In the genomic region with DNA sequence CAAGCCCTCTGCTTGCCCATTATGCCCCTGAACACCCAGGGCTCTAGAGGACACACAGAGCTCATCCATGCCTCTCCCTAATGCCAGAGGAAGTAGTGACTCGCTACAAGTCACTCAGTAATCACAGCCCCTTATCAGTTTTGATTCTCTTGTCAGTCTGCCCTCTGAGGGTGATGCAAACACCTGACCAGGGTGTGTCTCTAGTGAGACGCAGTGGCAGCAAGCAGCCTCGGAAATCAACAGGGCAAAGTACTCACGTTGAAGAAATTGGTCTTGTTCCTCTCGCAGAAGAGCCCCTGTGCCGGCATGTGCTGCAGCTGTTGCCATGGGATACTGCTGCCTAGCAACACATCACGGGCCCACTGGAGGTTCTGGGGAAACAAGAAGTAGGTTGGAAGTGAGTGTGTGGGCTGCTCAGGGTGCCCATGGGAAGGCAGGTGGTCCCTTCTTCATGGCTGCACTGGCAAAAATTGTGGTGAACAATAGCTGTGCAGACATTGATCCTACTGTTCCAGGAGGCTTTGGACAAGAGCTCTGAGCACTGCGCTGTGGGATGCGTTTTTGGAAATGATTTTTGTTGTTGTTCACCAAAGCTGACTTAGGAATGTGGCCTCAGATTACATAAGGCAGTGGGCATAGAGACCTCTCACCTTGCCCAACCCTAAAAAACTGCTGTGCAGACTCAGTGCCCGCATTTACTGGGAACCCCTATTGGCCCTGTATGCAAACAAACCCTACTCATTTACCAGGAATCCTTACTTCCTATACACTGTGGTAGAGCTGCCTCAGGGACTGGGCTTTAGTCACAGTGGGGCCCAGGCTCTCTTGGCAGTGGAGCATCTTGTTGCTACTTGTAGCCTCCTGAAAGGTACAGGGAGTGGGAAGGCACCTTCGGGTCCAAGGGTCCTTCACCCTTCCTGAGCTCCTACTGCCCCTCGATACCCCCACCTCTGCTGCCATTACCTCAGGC, we compare ENCODE assay signal across 8 mouse cellular contexts. TPM values are rescaled to one million over a fixed set of nuclear protein-coding genes. Genes with fewer than 3 reads are reported as not detected.
DNase-seq lines count a peak whose midpoint lies in the region; ATAC-seq lines count a peak whose summit lies in the region.

No protein-coding gene starts in this region.

- no peaks in the 10 kb centered on the region for H3K27me3 ChIP-seq in forebrain, embryonic 13.5 days
- H3K27me3 ChIP-seq in midbrain, embryonic 10.5 days (ENCODE audit: low read depth, poor library complexity, severe bottlenecking): no peaks in the 10 kb centered on the region
- H3K27me3 ChIP-seq in kidney, embryonic 14.5 days (ENCODE audit: control insufficient read depth, insufficient read depth, low read length): no peaks in the 10 kb centered on the region

- peak; percentile 93 for ATAC-seq in forebrain, embryonic 13.5 days
- ATAC-seq in kidney, embryonic 14.5 days (ENCODE audit: low FRiP score, low TSS enrichment): no peak

- 44% methylated on average over 12 of the region's 12 CpGs for WGBS in forebrain, embryonic 13.5 days
- 61% methylated on average over 12 of the region's 12 CpGs for WGBS in midbrain, embryonic 10.5 days
- WGBS in kidney, embryonic 14.5 days: 70% methylated on average over 12 of the region's 12 CpGs

- peaks cover 25% of the 10 kb centered on the region for H3K4me1 ChIP-seq in forebrain, embryonic 13.5 days
- H3K4me1 ChIP-seq in midbrain, embryonic 10.5 days: peaks cover 18% of the 10 kb centered on the region
- H3K4me1 ChIP-seq in kidney, embryonic 14.5 days (ENCODE audit: control insufficient read depth, insufficient read depth, low read length): no peaks in the 10 kb centered on the region

- peak overlapping the region; percentile 20 for H3K4me2 ChIP-seq in forebrain, embryonic 13.5 days
- H3K4me2 ChIP-seq in kidney, embryonic 14.5 days (replicated peaks; ENCODE audit: low read depth, low read length): no peak overlapping the region

- H3K9ac ChIP-seq in forebrain, embryonic 13.5 days: no peak overlapping the region
- H3K9ac ChIP-seq in kidney, embryonic 14.5 days (ENCODE audit: low read depth, low read length): no peak overlapping the region

- H3K27ac ChIP-seq in forebrain, embryonic 13.5 days: peak overlapping the region; percentile 72
- 0 out of 2 replicates have a peak overlapping the region, but pooled peaks have one; percentile 33 for H3K27ac ChIP-seq in midbrain, embryonic 10.5 days (replicated peaks)
- no peak overlapping the region for H3K27ac ChIP-seq in kidney, embryonic 14.5 days (ENCODE audit: low read depth, low read length)

- peak; percentile 95 for DNase-seq in brain, adult 2 months (ENCODE audit: low read depth, low spot score)
- DNase-seq in layer of hippocampus, adult 18-20 months (ENCODE audit: low spot score in 2 of 2): peak; percentile 84 to 88
- peak; percentile 76 for DNase-seq in midbrain, embryonic 10.5 days (ENCODE audit: low spot score)
- peak; percentile 25 for DNase-seq in yolk sac, embryonic 10.5 days (ENCODE audit: low spot score)
- DNase-seq in B cell, adult 2 months: no peak
- DNase-seq in testis, postnatal 10 days (ENCODE audit: low spot score): no peak

- no peak overlapping the region for H3K4me3 ChIP-seq in forebrain, embryonic 13.5 days
- no peak overlapping the region for H3K4me3 ChIP-seq in midbrain, embryonic 10.5 days
- H3K4me3 ChIP-seq in kidney, embryonic 14.5 days (ENCODE audit: low read length): no peak overlapping the region

- no peaks in the 10 kb centered on the region for H3K9me3 ChIP-seq in forebrain, embryonic 13.5 days (replicated peaks)
- no peaks in the 10 kb centered on the region for H3K9me3 ChIP-seq in midbrain, embryonic 10.5 days (replicated peaks)
- H3K9me3 ChIP-seq in kidney, embryonic 14.5 days (ENCODE audit: control insufficient read depth, low read length): no peaks in the 10 kb centered on the region

- H3K36me3 ChIP-seq in forebrain, embryonic 13.5 days (ENCODE audit: poor library complexity, severe bottlenecking): peaks cover 78% of the 10 kb centered on the region
- H3K36me3 ChIP-seq in midbrain, embryonic 10.5 days: peaks cover 93% of the 10 kb centered on the region
- peaks cover 30% of the 10 kb centered on the region; the same call in 1 of the 2 replicates for H3K36me3 ChIP-seq in kidney, embryonic 14.5 days (ENCODE audit: control insufficient read depth, insufficient read depth, low read length)

RNA-seq across cellular contexts. Expression of gene Susd2, which starts 40.5 kb away (rescaled TPM):
- polyA plus RNA-seq in forebrain, embryonic 13.5 days (2015; fragmentation: Nextera tagmentation; extraction: Ambion mirVana): 0.97 and 1.1 TPM in 2 replicates
- total RNA-seq in layer of hippocampus, adult 18-20 months (2021): 1 to 10 TPM; 1.9 to 2.4 TPM
- 1.6 and 1.9 TPM in 2 replicates for polyA plus RNA-seq in midbrain, embryonic 10.5 days (2016; fragmentation: Nextera tagmentation; extraction: Ambion mirVana)
- 4.2 and 9.2 TPM in 2 replicates for polyA plus RNA-seq in kidney, embryonic 14.5 days (2014; fragmentation: Nextera tagmentation; extraction: Ambion mirVana)

Comparison
In these comparisons a context has a peak if more than half of its experiments do, and no peak if none do; other contexts are left out.
1. DNase-seq: peak in brain, adult 2 months (single experiment), layer of hippocampus, adult 18-20 months (2 of 2), midbrain, embryonic 10.5 days (single experiment) and yolk sac, embryonic 10.5 days (single experiment); none in B cell, adult 2 months (0 of 2) and testis, postnatal 10 days (single experiment).